Comparison of ENCODE assay signal across 1 mouse cellular context in the genomic region with DNA sequence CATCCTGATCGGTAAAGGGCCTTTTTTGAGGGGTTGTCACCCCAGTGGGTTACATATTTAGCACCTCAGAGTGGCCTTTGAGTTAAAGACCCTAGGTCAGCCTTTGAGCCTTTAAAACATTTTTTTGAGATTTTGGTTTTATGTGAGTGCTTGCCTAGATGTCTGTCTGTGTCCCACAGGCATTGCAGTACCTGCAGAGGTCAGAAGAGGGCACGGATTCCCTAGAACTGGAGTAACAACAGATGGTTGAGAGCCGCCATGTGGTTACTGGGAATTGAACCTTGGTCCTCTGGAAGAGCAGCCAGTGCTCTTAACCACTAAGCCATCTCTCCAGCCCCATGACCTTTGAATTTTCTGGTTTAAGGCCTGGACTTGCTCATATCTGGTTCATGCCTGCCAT.
A peak's percentile ranks its signal among the peaks of the same experiment; 100 is the strongest.
TF ChIP-seq lines count a peak whose summit lies in the region.

No protein-coding gene starts in this region.

TF ChIP-seq in CH12.LX, 34 proteins besides CTCF, POLR2A, EP300 and RAD21:
- TF ChIP-seq ZMIZ1 (IDR thresholded peaks at IDR 0.05; ENCODE audit: low read depth, low read length) = no peak
- no peak for TF ChIP-seq BHLHE40 (IDR thresholded peaks at IDR 0.05; ENCODE audit: low read depth, low read length)
- TF ChIP-seq MYC (IDR thresholded peaks at IDR 0.05; ENCODE audit: low read depth, low read length) = 0 out of 2 replicates have a peak, but pooled peaks have one; percentile 21
- no peak for TF ChIP-seq ZKSCAN1 (IDR thresholded peaks at IDR 0.05; ENCODE audit: borderline replicate concordance, low read depth, low read length)
- no peak for TF ChIP-seq MEF2A (IDR thresholded peaks at IDR 0.05; ENCODE audit: borderline replicate concordance, low read depth, low read length)
- TF ChIP-seq USF1 (IDR thresholded peaks at IDR 0.05; ENCODE audit: low read depth, low read length) = no peak
- TF ChIP-seq RCOR1 (conservative IDR thresholded peaks at IDR 0.05; ENCODE audit: low read depth, low read length) = no peak
- no peak for TF ChIP-seq HCFC1 (IDR thresholded peaks at IDR 0.05; ENCODE audit: low read depth, low read length)
- no peak for TF ChIP-seq JUN (IDR thresholded peaks at IDR 0.05; ENCODE audit: insufficient read depth, low read depth, low read length)
- no peak for TF ChIP-seq ETS1 (conservative IDR thresholded peaks at IDR 0.05; ENCODE audit: low read depth, low read length)
- TF ChIP-seq SMC3 (IDR thresholded peaks at IDR 0.05; ENCODE audit: low read depth, low read length) = peak; percentile 40
- no peak for TF ChIP-seq ZC3H11A (IDR thresholded peaks at IDR 0.05; ENCODE audit: low read depth, low read length)
- TF ChIP-seq GABPA (IDR thresholded peaks at IDR 0.05; ENCODE audit: insufficient replicate concordance, low read depth, low read length) = no peak
- no peak for TF ChIP-seq ELF1 (IDR thresholded peaks at IDR 0.05; ENCODE audit: low read depth, low read length)
TF ChIP-seq in CH12.LX: peak in this region for 2.
